Mouse (Mus musculus) left cerebral cortex, postnatal 25 days (tissue): Measurements from ENCODE around the gene Gm17555. TPM values are rescaled to one million over a fixed set of nuclear protein-coding genes. Genes with fewer than 3 reads are reported as not detected.

ENCODE experiments used
- total RNA-seq, 2 experiments: library from RNA; stranded (reverse); gene quantifications; 2 replicates each; pipeline ENCODE4 v1.2.3; 2021

The Gm17555 gene
- total RNA-seq, 2 experiments from 2014 or later = not detected

Other genes starting within 250 kb of the Gm17555 start
- gene Fgf7, start 180.4 kb upstream of the Gm17555 start, total RNA-seq = not detected
- gene Fam227b, start 63.1 kb upstream of the Gm17555 start, total RNA-seq = not detected
- gene Dtwd1, start 63.0 kb upstream of the Gm17555 start, total RNA-seq = 10 to 100 TPM; 11.1 to 11.2 TPM